Mouse (Mus musculus): ENCODE results near the gene Prune1. TPM values are rescaled to one million over a fixed set of nuclear protein-coding genes. Genes with fewer than 3 reads are reported as not detected.

Gene Prune1
- 68.2 and 79.3 TPM in 2 replicates for polyA plus RNA-seq (2015; fragmentation: Nextera tagmentation; extraction: Ambion mirVana)

DNA sequence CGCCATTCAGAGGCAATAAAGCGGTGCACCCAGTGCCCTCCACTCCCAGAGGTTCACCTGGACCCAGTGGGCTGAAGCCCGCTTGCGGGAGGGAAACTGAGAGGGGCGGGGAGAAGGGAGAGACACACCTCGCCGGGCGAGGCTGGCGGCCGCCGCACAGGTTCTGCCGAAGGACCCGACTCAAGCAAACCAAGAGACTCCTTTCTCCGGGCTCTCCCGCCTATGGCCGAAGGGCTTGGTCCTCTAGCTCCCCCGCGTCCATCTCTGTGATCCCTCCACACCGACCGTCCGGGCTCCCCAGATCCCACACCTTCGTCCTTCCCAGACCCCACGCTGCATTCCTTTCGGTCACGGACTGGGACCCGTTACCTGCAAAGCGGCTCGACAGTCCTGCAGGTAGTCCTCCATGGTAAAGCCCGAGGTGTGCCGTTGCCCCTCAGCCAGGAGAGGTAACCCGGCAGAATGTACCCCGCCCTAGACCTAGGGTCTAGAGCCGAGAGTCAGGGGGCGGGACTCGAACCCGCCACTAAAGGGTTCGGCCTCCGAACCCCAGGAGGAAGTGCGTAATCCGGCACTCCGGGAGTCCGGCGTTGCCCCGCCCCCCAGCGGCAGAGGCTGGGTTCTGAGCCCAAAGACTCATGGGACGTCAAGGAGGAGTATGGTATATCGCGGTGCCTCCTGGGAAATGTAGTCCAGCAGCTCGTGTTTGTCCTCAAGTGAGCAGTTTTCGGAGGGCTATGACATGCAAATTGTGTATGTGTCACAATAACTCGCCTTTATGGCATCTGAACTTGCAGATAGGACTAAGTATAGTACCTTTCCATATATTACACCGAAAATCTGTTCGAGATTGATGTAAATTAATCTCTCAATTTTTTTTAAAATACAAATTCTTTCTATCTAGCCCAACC lies at the start of gene Prune1, which contains the start of gene Mindy1:
Prune1 (minus strand) TSS at position 861 of the 911 bp plus-strand sequence.
Mindy1 (plus strand) TSS at position 130 of the 911 bp plus-strand sequence.

DNA sequence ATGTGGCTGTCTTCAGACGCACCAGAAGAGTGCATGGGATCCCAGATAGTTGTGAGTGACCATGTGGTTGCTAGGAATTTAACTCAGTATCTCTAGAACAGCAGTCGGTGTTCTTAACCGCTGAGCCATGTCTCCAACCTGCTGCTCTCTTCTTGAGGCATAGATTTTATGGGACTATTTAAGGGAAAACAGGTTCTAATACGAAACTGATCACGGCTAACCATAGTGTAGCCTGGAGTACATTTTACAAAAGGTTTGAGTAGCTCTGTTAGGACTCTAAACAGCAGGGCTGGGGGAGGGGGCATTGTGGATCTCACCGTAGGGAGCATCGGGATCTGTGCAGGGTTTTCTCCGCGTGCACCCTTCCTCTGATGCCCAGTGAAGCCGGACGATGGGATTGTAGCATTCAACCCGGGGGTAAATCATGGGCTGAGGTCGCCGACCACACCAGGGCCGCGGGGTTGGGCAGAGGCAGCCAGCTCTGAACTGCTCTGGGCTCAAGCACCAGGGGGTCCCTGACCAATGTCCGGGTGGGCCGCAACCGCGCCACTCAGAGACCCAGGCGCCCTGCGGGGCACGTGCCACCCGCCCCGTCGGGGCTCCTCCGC lies 32.7 kb upstream of the Prune1 start, which contains the start of gene Cers2:
Cers2 (plus strand) TSS at position 306 of the 608 bp plus-strand sequence.

DNA sequence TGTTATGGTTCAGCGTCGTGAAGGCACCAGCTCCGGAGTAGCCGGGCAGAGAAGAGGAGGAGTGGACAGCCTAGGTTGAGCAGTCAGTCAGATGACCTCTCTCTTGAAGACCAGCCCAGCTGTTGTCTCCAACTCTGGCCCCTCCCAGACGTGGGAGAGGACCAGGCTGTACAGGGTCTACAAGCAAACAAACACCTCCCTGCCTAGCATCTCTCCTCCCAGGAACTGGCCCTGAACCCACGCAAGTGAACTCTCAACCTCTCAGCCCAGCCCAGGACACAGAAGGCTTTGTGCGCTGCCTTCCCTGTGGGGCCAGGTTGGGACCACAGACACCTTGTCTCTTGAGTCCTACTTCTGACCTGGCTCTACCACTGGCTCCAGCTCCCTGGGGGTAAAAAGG lies 25.2 kb upstream of the Prune1 start, which contains the start of gene Anxa9:
Anxa9 (minus strand) TSS at position 77 of the 400 bp plus-strand sequence.

DNA sequence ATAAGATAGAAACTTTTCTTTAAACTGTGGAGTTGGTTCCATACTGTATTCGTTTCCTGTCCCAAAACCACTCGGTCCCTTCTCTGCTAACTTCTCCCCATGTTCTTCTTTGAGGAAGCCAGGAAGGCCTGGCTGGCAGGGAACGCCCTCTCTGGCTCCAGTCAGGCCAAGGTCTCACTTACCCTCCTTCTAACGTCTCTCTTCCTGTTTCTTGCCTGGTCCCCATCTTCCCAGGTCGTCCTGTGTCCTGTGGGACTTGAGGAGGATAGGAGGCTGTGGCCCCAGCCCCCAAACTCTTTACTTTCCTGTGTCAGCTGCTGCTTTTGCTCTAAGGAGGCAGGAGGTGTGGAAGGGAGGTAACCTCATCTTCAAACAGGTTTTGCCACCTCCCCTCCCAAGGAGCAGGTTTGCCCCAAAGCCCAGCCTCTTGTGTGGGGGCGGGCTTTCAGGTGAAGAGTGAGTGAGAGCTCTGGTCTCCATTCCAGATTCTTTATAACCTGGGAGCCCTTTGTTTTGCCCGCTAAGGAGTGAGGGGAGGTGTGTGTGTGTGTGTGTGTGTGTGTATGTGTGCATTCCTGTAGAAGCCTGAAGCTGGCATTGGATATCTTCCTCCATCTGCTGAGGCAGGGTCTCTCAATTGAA lies 31.0 kb downstream of the Prune1 start, which contains the start of gene Bnipl:
Bnipl (minus strand) TSS at position 411 of the 642 bp plus-strand sequence.

DNA sequence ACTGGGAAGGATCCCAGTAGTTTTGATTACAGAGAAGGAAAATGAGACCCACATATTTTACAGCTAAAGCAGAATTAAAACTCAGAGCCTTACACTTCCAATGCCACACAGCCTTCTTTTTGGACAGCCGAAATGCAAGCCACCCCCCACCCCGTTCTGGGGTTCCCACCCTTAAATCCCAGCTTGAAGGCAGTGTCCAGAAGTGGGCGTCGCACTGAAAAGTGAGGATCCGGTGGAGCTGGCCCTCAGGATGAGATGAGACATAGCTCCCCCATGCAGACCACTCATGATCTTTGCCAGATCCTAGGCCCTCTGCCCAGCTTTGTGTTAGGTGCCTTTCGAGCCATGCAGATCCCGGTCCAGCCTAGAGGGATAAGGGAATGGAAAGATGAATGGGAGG lies 40.4 kb downstream of the Prune1 start, which contains the start of gene Gm128:
Gm128 (minus strand) TSS at position 101 of the 400 bp plus-strand sequence.

DNA sequence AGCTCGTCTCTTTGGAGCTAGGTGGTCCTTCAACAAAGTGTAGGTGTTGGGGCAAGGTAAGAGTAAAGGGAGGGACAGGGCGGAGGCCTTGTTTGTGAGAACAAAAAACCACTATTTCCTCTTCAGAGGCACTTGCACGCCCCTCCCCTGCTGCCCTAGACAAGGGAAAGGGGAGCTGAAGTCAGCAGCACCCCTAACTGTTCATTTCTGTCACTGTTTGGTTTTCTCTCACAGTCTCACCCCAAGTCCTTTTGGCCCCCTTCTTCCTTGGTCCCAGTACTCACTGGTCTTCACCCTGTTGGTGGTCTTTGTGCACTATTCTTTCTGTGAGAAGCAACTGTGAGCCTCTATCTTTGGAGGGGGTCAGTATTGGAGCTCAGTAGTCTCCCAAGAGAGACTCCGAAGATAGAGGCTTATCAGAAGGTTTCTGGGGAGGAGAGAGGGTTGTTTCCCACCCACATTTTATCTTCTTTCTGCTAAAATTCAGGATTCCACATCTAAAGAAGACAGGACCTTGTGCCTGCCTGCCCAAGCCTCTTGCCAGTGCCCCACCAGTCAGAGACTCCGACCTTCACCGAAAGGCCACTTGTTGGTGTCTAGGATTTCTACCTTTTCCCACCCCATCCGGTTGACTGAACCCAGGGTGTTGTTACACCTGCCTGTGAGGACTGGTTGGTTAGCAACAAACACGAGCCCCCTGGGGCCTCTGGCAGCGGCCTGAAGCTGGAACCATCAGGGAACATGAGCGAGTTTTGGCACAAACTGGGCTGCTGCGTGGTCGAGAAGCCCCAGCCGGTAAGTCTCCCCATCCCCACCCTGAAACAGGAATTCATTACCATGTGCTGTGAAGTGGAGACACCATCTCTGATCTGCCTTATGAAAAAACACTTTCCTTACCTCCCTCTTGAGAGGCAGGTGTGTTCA lies 50.3 kb downstream of the Prune1 start, which contains the start of gene Mllt11:
Mllt11 (minus strand) TSS at position 874 of the 924 bp plus-strand sequence.

DNA sequence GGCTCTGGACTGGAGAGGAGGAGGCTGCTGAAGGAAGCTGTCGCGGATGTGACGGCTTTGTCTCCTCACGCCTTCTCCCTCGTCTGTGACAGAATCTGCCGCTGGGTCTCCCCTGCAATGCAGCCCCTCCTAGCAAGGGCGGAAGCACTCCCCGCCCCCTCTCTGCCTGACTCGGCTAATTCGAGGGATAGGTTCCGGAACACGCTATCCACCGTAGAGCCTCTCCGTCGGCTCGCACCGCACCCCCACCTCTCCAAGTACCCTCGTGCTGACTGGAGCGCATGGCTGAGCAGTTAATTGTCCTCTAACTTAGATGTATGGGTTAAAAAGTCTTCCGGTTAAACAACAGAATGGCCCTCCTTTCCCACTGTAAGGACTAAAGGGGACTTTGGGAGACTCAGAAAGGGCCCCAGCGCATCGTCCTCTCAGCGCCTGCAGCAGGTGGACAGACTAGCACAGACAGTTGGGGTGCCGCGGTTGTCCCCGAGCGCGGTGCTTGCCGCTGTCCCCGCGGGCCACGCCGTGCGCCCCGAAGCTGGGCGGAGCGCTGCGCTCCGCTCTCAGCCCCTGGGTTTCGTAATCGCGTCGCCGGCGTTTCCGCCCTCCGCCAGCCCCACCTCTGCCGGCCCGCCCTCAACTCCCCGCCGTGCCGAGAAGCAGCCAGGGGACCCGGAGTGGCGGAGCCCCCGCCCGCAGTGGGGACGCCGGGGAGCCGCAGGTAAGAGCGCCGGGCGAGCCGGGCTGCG lies 53.6 kb downstream of the Prune1 start, which contains the start of gene Cdc42se1:
Cdc42se1 (plus strand) TSS at position 585 of the 746 bp plus-strand sequence.

DNA sequence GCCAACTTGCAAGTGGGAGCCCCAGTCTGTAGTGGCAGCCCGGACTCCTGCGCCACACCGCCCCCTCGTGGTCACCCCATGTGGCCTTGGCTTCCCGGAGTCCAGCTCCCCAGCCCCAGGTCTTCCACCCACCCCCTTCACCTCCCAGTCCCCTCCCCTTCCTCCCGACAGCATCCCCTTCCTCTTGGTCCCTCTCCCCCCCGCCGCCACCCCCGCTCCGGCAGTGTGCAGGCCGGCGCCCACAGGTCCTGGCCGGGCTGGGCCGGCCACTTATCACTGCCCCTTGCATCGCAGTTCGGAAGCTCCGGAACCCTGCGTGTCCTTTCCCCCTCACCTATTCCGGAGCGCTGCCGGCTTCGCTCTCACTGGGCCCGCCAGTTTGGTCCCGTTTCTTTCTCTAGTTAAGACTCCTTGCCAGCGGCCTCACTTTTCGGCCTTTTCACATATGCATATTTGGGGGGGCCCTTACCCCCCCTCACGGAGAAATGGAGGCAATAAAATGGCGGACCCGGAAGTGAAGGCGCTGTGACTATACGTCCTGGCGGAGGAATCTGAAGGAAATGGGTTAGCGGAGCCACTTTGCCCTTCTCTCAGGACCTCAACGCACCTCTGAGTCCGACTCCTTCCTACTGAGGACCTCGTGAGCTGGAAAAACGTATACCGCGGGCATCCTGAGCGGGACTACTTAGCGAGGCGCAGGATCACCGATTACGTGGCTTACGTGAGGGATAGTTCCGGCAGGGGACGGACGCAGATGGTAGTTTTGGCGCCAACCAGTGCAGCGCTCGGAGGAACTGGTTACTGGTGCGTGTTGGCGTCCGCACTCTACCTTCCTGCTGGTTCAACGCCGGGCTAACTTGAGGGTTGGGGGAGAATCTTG lies 64.4 kb downstream of the Prune1 start, which contains the start of gene Gabpb2:
Gabpb2 (minus strand) TSS at position 662 of the 880 bp plus-strand sequence.

Other genes with a start within 250 kb of the Prune1 start
- gene Psmd4, start 239.5 kb downstream of the Prune1 start, polyA plus RNA-seq (2015; fragmentation: Nextera tagmentation; extraction: Ambion mirVana) = 239 and 251 TPM in 2 replicates
- 11.1 and 11.3 TPM in 2 replicates for gene Pip5k1a, start 175.1 kb downstream of the Prune1 start, polyA plus RNA-seq (2015; fragmentation: Nextera tagmentation; extraction: Ambion mirVana)
- gene Vps72, start 171.1 kb downstream of the Prune1 start, polyA plus RNA-seq (2015; fragmentation: Nextera tagmentation; extraction: Ambion mirVana) = 70.5 and 72.7 TPM in 2 replicates
- gene Tmod4, start 157.6 kb downstream of the Prune1 start, polyA plus RNA-seq (2015; fragmentation: Nextera tagmentation; extraction: Ambion mirVana) = 226 and 267 TPM in 2 replicates
- gene Scnm1, start 148.1 kb downstream of the Prune1 start, polyA plus RNA-seq (2015; fragmentation: Nextera tagmentation; extraction: Ambion mirVana) = 61.6 and 62.7 TPM in 2 replicates
- 11.3 and 11.4 TPM in 2 replicates for gene Lysmd1, start 148.0 kb downstream of the Prune1 start, polyA plus RNA-seq (2015; fragmentation: Nextera tagmentation; extraction: Ambion mirVana)
- 6.2 and 9.2 TPM in 2 replicates for gene Tnfaip8l2, start 139.7 kb downstream of the Prune1 start, polyA plus RNA-seq (2015; fragmentation: Nextera tagmentation; extraction: Ambion mirVana)
- 13.3 and 17.6 TPM in 2 replicates for gene Sema6c, start 121.6 kb downstream of the Prune1 start, polyA plus RNA-seq (2015; fragmentation: Nextera tagmentation; extraction: Ambion mirVana)
- gene Gabpb2, start 64.2 kb downstream of the Prune1 start, polyA plus RNA-seq (2015; fragmentation: Nextera tagmentation; extraction: Ambion mirVana) = 3.7 and 4.0 TPM in 2 replicates
- 42.7 and 52.8 TPM in 2 replicates for gene Cdc42se1, start 53.3 kb downstream of the Prune1 start, polyA plus RNA-seq (2015; fragmentation: Nextera tagmentation; extraction: Ambion mirVana)
- 19.1 and 23.1 TPM in 2 replicates for gene Mllt11, start 49.9 kb downstream of the Prune1 start, polyA plus RNA-seq (2015; fragmentation: Nextera tagmentation; extraction: Ambion mirVana)
- 0.13 and 0.23 TPM in 2 replicates for gene Gm128, start 40.5 kb downstream of the Prune1 start, polyA plus RNA-seq (2015; fragmentation: Nextera tagmentation; extraction: Ambion mirVana)
- gene Bnipl, start 30.9 kb downstream of the Prune1 start, polyA plus RNA-seq (2015; fragmentation: Nextera tagmentation; extraction: Ambion mirVana) = 0.68 TPM in 1 of 2 replicates, not detected in the other
- 29.2 and 32.7 TPM in 2 replicates for gene Mindy1, start 731 bp downstream of the Prune1 start, polyA plus RNA-seq (2015; fragmentation: Nextera tagmentation; extraction: Ambion mirVana)
- gene Anxa9, start 25.1 kb upstream of the Prune1 start, polyA plus RNA-seq (2015; fragmentation: Nextera tagmentation; extraction: Ambion mirVana) = 0.45 and 1.9 TPM in 2 replicates
- gene Cers2, start 32.7 kb upstream of the Prune1 start, polyA plus RNA-seq (2015; fragmentation: Nextera tagmentation; extraction: Ambion mirVana) = 62.6 and 73.1 TPM in 2 replicates
- 9.6 and 10.0 TPM in 2 replicates for gene Setdb1, start 75.1 kb upstream of the Prune1 start, polyA plus RNA-seq (2015; fragmentation: Nextera tagmentation; extraction: Ambion mirVana)
- not detected in 2 replicates for gene 4930558C23Rik, start 120.8 kb upstream of the Prune1 start, polyA plus RNA-seq (2015; fragmentation: Nextera tagmentation; extraction: Ambion mirVana)
- 19.9 and 21.1 TPM in 2 replicates for gene Arnt, start 152.3 kb upstream of the Prune1 start, polyA plus RNA-seq (2015; fragmentation: Nextera tagmentation; extraction: Ambion mirVana)
- 39.3 and 52.6 TPM in 2 replicates for gene Ctsk, start 217.2 kb upstream of the Prune1 start, polyA plus RNA-seq (2015; fragmentation: Nextera tagmentation; extraction: Ambion mirVana)
- gene Ctss, start 244.7 kb upstream of the Prune1 start, polyA plus RNA-seq (2015; fragmentation: Nextera tagmentation; extraction: Ambion mirVana) = 17.9 and 18.1 TPM in 2 replicates

Measured in skeletal muscle tissue, postnatal 0 days (tissue).